Mouse (Mus musculus) embryonic facial prominence, embryonic 12.5 days (tissue): Measurements from ENCODE around the gene Ptpn5. TPM values are rescaled to one million over a fixed set of nuclear protein-coding genes. Genes with fewer than 3 reads are reported as not detected.

ENCODE experiments used
- ATAC-seq: fragments of 200-750 bp; cut with Nextera tagmentation; 2 replicates; pipeline ENCODE4 v1.8.0; 2017; ENCODE audit not compliant: insufficient number of reproducible peaks, insufficient read depth, low FRiP score, low TSS enrichment
- H3K27ac ChIP-seq: fragments of 300-500 bp; sonication (generic); 2 replicates; pipeline ENCODE4 v1.5.1; 2016; ENCODE audit warnings: mild to moderate bottlenecking
- H3K27me3 ChIP-seq: fragments of 300-500 bp; sonication (generic); 2 replicates; pipeline ENCODE4 v1.6.1; 2016; ENCODE audit warnings: mild to moderate bottlenecking, moderate library complexity
- H3K36me3 ChIP-seq: fragments of 300-500 bp; sonication (generic); 2 replicates; pipeline ENCODE4 v1.6.1; 2016; ENCODE audit warnings: mild to moderate bottlenecking
- H3K4me1 ChIP-seq: fragments of 300-500 bp; sonication (generic); 2 replicates; pipeline ENCODE4 v1.6.1; 2016
- H3K4me2 ChIP-seq: fragments of 300-500 bp; sonication (generic); replicated peaks from 2 replicates; pipeline ENCODE4 v1.6.1; 2016; ENCODE audit warnings: mild to moderate bottlenecking, moderate library complexity
- H3K4me3 ChIP-seq: fragments of 300-500 bp; sonication (generic); 2 replicates; pipeline ENCODE4 v1.5.1; 2016; ENCODE audit warnings: mild to moderate bottlenecking
- H3K9ac ChIP-seq: fragments of 300-500 bp; sonication (generic); 2 replicates; pipeline ENCODE4 v1.6.1; 2016; ENCODE audit warnings: mild to moderate bottlenecking, moderate library complexity
- H3K9me3 ChIP-seq: fragments of 300-500 bp; sonication (generic); 2 replicates; pipeline ENCODE4 v1.6.1; 2016; ENCODE audit warnings: mild to moderate bottlenecking, moderate library complexity
- WGBS: fragments of 180-500 bp; shearing (Covaris S2); methylation state at CpG from one replicate; pipeline ENCODE4 v1.1.7; 2016; 5-methylcytosine and 5-hydroxymethylcytosine counted together
- polyA plus RNA-seq: library from polyadenylated mRNA; unstranded; fragments of >200 nt; fragmentation: Nextera tagmentation; extraction: Ambion mirVana; gene quantifications from 2 replicates; pipeline ENCODE4 v1.2.1, GENCODE M21; 2016

Gene Ptpn5
- polyA plus RNA-seq, 1 experiment from 2014 or later, result 2.3 TPM

GRCm38 (mm10) chr7:47077451-47077850 lies 56.0 kb downstream of the Ptpn5 start:
- H3K9ac ChIP-seq, result no peak overlapping the region
- no peak overlapping the region for H3K4me3 ChIP-seq
- no peaks in the 10 kb centered on the region for H3K27me3 ChIP-seq
- 75% methylated on average over 8 of the region's 8 CpGs for WGBS
- H3K9me3 ChIP-seq, result no peaks in the 10 kb centered on the region
- H3K27ac ChIP-seq, result no peak overlapping the region
- H3K36me3 ChIP-seq, result no peaks in the 10 kb centered on the region
- ATAC-seq, result no peak
- H3K4me1 ChIP-seq, result no peaks in the 10 kb centered on the region
- no peak overlapping the region for H3K4me2 ChIP-seq

- WGBS, result 60% methylated on average over 3 of the region's 3 CpGs
- H3K27me3 ChIP-seq, result no peaks in the 10 kb centered on the region
- no peak overlapping the region for H3K9ac ChIP-seq
- no peak overlapping the region for H3K4me3 ChIP-seq
- no peak overlapping the region for H3K27ac ChIP-seq
- H3K36me3 ChIP-seq, result no peaks in the 10 kb centered on the region
- H3K4me1 ChIP-seq, result no peaks in the 10 kb centered on the region
- H3K4me2 ChIP-seq, result no peak overlapping the region
- H3K9me3 ChIP-seq, result no peaks in the 10 kb centered on the region
- no peak for ATAC-seq
Measured at GRCm38 (mm10) chr7:47076729-47077128, 56.8 kb downstream of the Ptpn5 start.

- no peak for ATAC-seq
- 80% methylated on average over 6 of the region's 6 CpGs for WGBS
- Histone ChIP-seq H3K4me1 (no peaks in the 10 kb centered on the region), H3K4me3 (no peak overlapping the region), H3K9ac (no peak overlapping the region), H3K9me3 (no peaks in the 10 kb centered on the region), H3K27ac (no peak overlapping the region), H3K4me2 (no peak overlapping the region), H3K36me3 (no peaks in the 10 kb centered on the region), H3K27me3 (no peaks in the 10 kb centered on the region)
Measured at GRCm38 (mm10) chr7:47076193-47076592, 57.3 kb downstream of the Ptpn5 start.

GRCm38 (mm10) chr7:47073536-47074521 lies 59.7 kb downstream of the Ptpn5 start:
- ATAC-seq, result no peak
- H3K9ac ChIP-seq, result no peak overlapping the region
- H3K27me3 ChIP-seq, result no peaks in the 10 kb centered on the region
- no peaks in the 10 kb centered on the region for H3K9me3 ChIP-seq
- H3K36me3 ChIP-seq, result no peaks in the 10 kb centered on the region
- no peak overlapping the region for H3K4me3 ChIP-seq
- no peak overlapping the region for H3K4me2 ChIP-seq
- no peak overlapping the region for H3K27ac ChIP-seq
- WGBS, result 47% methylated on average over 18 of the region's 18 CpGs
- no peaks in the 10 kb centered on the region for H3K4me1 ChIP-seq

GRCm38 (mm10) chr7:47072551-47072950 lies 60.9 kb downstream of the Ptpn5 start:
- Histone ChIP-seq H3K27me3 (no peaks in the 10 kb centered on the region), H3K4me1 (no peaks in the 10 kb centered on the region), H3K4me3 (no peak overlapping the region), H3K9me3 (no peaks in the 10 kb centered on the region), H3K4me2 (no peak overlapping the region), H3K36me3 (no peaks in the 10 kb centered on the region), H3K27ac (no peak overlapping the region), H3K9ac (no peak overlapping the region)
- ATAC-seq, result no peak
- 69% methylated on average over 5 of the region's 5 CpGs for WGBS

GRCm38 (mm10) chr7:47067879-47068278 lies 65.6 kb downstream of the Ptpn5 start:
- Histone ChIP-seq H3K9me3 (no peaks in the 10 kb centered on the region), H3K27ac (no peak overlapping the region), H3K36me3 (no peaks in the 10 kb centered on the region), H3K4me3 (no peak overlapping the region), H3K9ac (no peak overlapping the region), H3K4me1 (no peaks in the 10 kb centered on the region), H3K4me2 (no peak overlapping the region), H3K27me3 (no peaks in the 10 kb centered on the region)
- 57% methylated on average over 5 of the region's 5 CpGs for WGBS
- no peak for ATAC-seq

GRCm38 (mm10) chr7:47066942-47067341 lies 66.5 kb downstream of the Ptpn5 start:
- Histone ChIP-seq H3K27ac (no peak overlapping the region), H3K36me3 (no peaks in the 10 kb centered on the region), H3K4me1 (no peaks in the 10 kb centered on the region), H3K27me3 (no peaks in the 10 kb centered on the region), H3K4me3 (no peak overlapping the region), H3K9ac (no peak overlapping the region), H3K9me3 (no peaks in the 10 kb centered on the region), H3K4me2 (no peak overlapping the region)
- no peak for ATAC-seq
- WGBS, result 85% methylated on average over 3 of the region's 3 CpGs

GRCm38 (mm10) chr7:47061560-47061959 lies 71.9 kb downstream of the Ptpn5 start:
- no peak overlapping the region for H3K27ac ChIP-seq
- 83% methylated on average over 5 of the region's 5 CpGs for WGBS
- H3K27me3 ChIP-seq, result no peaks in the 10 kb centered on the region
- H3K4me1 ChIP-seq, result no peaks in the 10 kb centered on the region
- no peak overlapping the region for H3K4me2 ChIP-seq
- ATAC-seq, result no peak
- H3K9ac ChIP-seq, result no peak overlapping the region
- H3K4me3 ChIP-seq, result no peak overlapping the region
- no peaks in the 10 kb centered on the region for H3K9me3 ChIP-seq
- no peaks in the 10 kb centered on the region for H3K36me3 ChIP-seq

GRCm38 (mm10) chr7:47059339-47059738 lies 74.1 kb downstream of the Ptpn5 start:
- no peak overlapping the region for H3K4me3 ChIP-seq
- H3K27ac ChIP-seq, result no peak overlapping the region
- no peak overlapping the region for H3K4me2 ChIP-seq
- H3K4me1 ChIP-seq, result no peaks in the 10 kb centered on the region
- ATAC-seq, result no peak
- WGBS, result 77% methylated on average over 7 of the region's 7 CpGs
- no peaks in the 10 kb centered on the region for H3K27me3 ChIP-seq
- H3K9ac ChIP-seq, result no peak overlapping the region
- H3K9me3 ChIP-seq, result no peaks in the 10 kb centered on the region
- no peaks in the 10 kb centered on the region for H3K36me3 ChIP-seq

- WGBS, result 80% methylated on average over 4 of the region's 4 CpGs
- Histone ChIP-seq H3K27ac (no peak overlapping the region), H3K4me2 (no peak overlapping the region), H3K4me1 (peaks cover 12% of the 10 kb centered on the region), H3K36me3 (peaks cover 6% of the 10 kb centered on the region; the same call in 1 of the 2 replicates), H3K9ac (no peak overlapping the region), H3K9me3 (no peaks in the 10 kb centered on the region), H3K4me3 (no peak overlapping the region), H3K27me3 (no peaks in the 10 kb centered on the region)
- no peak for ATAC-seq
Measured at GRCm38 (mm10) chr7:47056273-47056672, 77.2 kb downstream of the Ptpn5 start.

- H3K9ac ChIP-seq, result no peak overlapping the region
- H3K4me3 ChIP-seq, result no peak overlapping the region
- H3K4me2 ChIP-seq, result no peak overlapping the region
- no peak overlapping the region for H3K27ac ChIP-seq
- 76% methylated on average over 9 of the region's 9 CpGs for WGBS
- no peak for ATAC-seq
- no peaks in the 10 kb centered on the region for H3K27me3 ChIP-seq
- peaks cover 6% of the 10 kb centered on the region; the same call in 1 of the 2 replicates for H3K36me3 ChIP-seq
- no peaks in the 10 kb centered on the region for H3K9me3 ChIP-seq
- peaks cover 15% of the 10 kb centered on the region for H3K4me1 ChIP-seq
Measured at GRCm38 (mm10) chr7:47055744-47056143, 77.7 kb downstream of the Ptpn5 start.

- WGBS, result 84% methylated on average over 2 of the region's 2 CpGs
- ATAC-seq, result no peak
- Histone ChIP-seq H3K9me3 (no peaks in the 10 kb centered on the region), H3K27ac (no peak overlapping the region), H3K4me3 (no peak overlapping the region), H3K36me3 (peaks cover 6% of the 10 kb centered on the region; the same call in 1 of the 2 replicates), H3K27me3 (no peaks in the 10 kb centered on the region), H3K9ac (no peak overlapping the region), H3K4me2 (no peak overlapping the region), H3K4me1 (peaks cover 15% of the 10 kb centered on the region)
Measured at GRCm38 (mm10) chr7:47054666-47055065, 78.8 kb downstream of the Ptpn5 start.
